Mouse (Mus musculus) lung, postnatal 36 days (tissue): Measurements from ENCODE around the gene Ugt1a5.
A peak's percentile ranks its signal among the peaks of the same experiment; 100 is the strongest.
"Not testable (repeated sequence)": the region's sequence is repeated elsewhere in the genome, so short reads cannot be mapped to it uniquely, and the experiment has no call there.

Experiments
- DNase-seq: peaks from one replicate; pipeline ENCODE4 v3.0.0; 2022; ENCODE audit warnings: mixed read lengths

Ugt1a5 gene

GRCm38 (mm10) chr1:88165711-88166110 is at the start of gene Ugt1a5:
Ugt1a5 (plus strand) TSS chr1:88166012.
- DNase-seq: no peak

DNA sequence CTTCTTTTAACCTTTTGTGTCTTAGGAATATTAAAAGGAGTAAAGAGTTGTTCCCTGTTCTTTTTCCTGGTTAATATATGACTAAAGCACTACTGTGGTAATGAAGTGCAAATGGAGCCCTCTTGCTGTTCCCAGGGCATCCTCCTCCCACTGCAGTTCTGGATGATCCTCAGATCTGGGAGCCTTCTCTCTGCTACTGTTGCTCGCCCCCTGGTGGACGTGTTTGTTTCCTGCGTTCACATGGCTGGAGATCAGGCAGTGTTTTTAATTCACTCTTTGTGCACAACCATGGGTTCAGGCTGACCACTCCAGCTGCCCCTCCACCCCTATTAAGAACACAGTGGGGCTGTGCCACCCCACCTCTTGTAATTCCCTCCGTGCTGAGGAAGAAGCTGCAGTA is 45.3 kb upstream of the Ugt1a5 start:
- DNase-seq: not testable (repeated sequence)

GRCm38 (mm10) chr1:88121521-88121920 is 44.3 kb upstream of the Ugt1a5 start:
- peak; percentile 80 for DNase-seq

GRCm38 (mm10) chr1:88125827-88126360 is 39.9 kb upstream of the Ugt1a5 start:
- peak; percentile 23 for DNase-seq

GRCm38 (mm10) chr1:88129091-88129490 is 36.7 kb upstream of the Ugt1a5 start:
- DNase-seq: not testable (repeated sequence)

GRCm38 (mm10) chr1:88130223-88130622 is 35.6 kb upstream of the Ugt1a5 start:
- not testable (repeated sequence) for DNase-seq

- DNase-seq: no peak
Observed at GRCm38 (mm10) chr1:88133908-88134456, 31.8 kb upstream of the Ugt1a5 start.

DNA sequence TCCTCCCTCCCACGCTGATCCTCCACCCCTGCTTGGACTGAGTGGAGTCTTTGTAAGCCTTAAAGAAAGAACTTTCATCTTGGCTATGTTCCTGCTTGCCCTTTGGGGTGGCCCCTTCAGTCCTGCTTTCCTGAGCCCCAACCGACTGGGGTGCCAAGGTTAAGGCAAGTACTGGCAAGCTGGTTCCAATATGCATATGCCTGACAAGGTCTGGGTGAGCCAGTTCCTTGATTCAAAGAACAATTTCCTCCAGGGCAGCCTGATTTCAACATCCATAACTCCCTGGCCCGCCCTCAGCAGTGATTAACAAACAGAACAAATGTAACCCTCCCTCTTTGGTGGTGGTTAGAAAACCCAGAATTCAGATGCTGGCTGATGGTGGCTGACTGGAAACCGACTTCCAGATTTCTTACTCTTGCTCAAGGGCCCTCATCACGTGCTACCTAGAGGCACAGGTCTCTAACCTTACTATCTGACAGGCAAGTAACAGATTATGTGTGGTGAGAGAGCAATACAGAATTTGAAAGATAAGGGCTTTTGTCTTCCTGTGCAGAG is 31.3 kb upstream of the Ugt1a5 start, which contains the start of gene Ugt1a6a:
Ugt1a6a (plus strand) TSS at position 353 of the 555 bp plus-strand sequence.
- DNase-seq: peak; percentile 80

DNA sequence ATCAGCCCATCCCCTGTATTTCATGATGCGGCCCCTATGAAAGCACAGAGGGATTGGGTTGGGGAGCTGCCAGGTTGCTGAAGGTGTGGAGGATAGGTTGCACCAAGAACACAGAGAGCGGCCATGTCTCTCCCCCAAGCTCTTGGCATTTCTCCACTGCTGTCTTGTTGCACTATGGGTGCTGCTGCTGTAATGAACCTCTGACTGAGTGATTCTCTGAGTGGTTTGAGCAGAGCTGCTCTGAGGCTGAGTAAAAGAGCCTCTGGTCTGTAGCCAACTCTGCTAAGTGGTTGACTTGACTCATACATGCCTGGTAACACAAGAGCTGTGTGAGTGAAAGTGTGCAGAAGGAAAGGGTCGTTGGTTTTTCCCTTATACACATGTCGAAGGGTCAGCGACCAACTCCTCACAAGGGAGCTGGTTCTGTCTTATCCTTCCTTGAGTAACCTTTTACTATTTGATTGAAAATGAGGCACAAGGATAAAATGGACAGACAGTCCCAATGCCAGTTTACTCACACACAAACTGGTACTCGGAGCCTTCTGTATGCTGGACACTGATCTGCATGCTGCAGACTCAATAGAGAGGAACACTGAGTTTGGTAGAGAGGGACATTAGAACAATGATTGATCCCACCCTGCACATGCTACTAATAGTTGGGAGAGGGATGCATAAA is 30.4 kb upstream of the Ugt1a5 start:
- DNase-seq: peak; percentile 51

DNA sequence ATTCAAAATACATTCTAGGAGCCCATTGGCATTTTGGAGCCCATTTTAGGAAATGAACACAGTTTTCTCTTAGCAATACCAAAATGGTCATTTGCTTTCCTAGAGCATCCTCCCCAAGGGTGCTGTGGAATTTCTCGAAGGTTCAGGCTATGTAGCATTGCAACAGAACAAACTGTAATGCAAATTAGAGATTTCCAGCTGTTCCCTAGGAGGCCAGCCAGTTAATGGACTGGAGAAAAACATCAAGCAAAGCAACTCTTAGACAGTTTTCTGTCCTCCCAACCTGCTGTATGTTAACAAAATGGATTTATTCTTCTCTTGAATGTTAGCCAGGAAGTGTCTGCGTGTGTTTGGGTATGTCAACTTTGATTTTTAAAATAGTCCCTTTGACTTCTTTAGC is 29.2 kb upstream of the Ugt1a5 start:
- peak; percentile 31 for DNase-seq

- no peak for DNase-seq
Observed at GRCm38 (mm10) chr1:88137264-88137663, 28.5 kb upstream of the Ugt1a5 start.

GRCm38 (mm10) chr1:88138145-88138544 is 27.7 kb upstream of the Ugt1a5 start:
- DNase-seq: no peak

DNA sequence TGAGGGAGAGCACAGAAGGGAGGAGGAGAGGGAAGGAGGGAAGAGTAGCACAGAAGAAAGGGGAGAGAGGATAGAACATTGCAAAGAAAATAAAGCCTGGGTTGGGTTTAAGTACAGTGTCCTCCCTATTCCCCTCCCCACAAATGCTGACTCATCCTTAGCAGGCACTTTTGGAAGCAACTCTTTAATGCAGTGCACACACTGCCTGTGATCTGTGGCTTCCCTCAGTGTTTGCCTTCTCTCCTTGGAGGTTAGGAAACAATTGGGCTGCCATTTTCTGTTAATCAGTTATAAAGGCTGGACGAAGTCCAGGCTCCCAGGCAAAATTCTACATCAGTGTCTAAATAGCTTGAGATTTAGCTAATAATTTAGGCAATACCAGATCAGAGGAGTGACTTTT is 25.3 kb upstream of the Ugt1a5 start:
- DNase-seq: peak; percentile 53

DNA sequence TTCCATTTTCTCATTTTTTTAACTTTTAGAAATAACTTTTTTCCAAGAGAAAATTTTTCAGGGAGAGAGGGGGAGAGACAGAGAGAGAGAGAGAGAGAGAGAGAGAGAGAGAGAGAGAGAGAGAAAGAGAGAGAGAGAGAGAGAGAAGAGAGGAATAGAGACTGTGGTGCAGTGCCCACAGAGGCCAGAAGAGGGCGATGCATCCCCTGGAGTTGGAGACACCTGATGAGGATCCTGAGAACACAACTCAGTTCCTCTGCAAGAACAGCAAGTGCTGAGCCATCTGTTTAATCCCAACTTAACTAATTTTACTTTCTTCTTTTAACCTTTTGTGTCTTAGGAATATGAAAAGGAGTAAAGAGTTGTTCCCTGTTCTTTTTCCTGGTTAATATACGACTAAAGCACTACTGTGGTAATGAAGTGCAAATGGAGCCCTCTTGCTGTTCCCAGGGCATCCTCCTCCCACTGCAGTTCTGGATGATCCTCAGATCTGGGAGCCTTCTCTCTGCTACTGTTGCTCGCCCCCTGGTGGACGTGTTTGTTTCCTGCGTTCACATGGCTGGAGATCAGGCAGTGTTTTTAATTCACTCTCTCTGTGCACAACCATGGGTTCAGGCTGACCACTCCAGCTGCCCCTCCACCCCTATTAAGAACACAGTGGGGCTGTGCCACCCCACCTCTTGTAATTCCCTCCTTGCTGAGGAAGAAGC is 21.7 kb upstream of the Ugt1a5 start:
- peak; percentile 69 for DNase-seq

DNA sequence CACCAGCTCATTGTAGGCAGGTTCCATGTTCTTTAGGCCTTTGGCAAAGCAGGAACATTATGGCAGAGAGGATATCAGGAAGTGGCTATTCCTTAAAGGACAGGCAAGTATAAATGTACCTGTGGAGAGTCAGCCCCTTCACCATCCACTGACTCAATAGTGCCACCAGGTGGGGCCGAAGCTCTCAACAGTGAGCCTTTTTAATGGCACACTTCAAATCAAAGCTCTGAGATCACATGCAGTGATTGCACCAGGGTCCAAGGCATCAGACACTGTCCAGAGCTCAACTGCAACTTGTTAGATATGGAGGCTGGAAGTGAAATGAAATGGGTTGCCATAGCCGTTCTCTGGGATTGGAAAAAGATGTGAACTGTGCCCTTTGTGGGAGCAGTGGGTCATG is 20.5 kb upstream of the Ugt1a5 start:
- DNase-seq: peak; percentile 69

GRCm38 (mm10) chr1:88150133-88150532 is 15.7 kb upstream of the Ugt1a5 start:
- not testable (repeated sequence) for DNase-seq

- DNase-seq: no peak
Observed at GRCm38 (mm10) chr1:88158430-88158829, 7.4 kb upstream of the Ugt1a5 start.

DNA sequence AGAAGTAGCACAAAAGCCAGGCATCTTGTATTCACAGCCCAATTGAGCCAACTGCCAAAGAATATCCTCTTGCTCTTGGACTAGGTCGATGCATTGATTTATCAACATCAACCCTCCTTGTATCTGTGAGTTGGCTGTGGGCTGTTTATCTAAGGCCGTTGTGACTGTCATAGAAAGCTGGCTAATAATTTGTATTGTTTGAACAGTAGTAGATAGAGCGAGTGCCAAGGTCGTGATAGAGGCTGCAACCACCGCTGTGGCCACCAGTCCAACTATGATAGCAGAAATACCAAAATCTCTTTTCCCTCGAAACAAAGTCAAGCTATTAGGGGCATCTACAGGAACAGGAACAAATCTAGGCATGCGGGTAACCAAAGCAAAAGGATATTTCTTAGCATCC is 6.4 kb downstream of the Ugt1a5 start:
- not testable (repeated sequence) for DNase-seq

DNA sequence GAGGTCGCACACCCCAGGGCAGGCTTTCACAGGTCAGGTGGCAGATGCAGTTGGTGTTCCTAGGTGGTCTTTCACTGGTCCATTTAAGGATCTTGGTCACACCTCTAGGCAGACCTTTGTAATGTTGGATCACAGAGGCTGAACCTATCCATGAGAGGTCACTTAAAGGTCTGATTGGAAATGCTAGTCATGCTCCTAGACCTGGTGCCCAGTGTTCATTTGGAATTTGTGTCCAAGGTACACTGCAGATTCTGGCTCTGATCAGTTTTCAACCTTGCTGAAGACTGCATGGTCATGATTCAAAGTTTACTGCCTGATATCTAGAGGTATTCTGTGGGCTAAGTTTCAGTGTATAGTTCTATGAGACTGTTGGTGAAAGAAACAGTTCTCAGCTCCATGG is 13.8 kb downstream of the Ugt1a5 start:
- DNase-seq: no peak

DNA sequence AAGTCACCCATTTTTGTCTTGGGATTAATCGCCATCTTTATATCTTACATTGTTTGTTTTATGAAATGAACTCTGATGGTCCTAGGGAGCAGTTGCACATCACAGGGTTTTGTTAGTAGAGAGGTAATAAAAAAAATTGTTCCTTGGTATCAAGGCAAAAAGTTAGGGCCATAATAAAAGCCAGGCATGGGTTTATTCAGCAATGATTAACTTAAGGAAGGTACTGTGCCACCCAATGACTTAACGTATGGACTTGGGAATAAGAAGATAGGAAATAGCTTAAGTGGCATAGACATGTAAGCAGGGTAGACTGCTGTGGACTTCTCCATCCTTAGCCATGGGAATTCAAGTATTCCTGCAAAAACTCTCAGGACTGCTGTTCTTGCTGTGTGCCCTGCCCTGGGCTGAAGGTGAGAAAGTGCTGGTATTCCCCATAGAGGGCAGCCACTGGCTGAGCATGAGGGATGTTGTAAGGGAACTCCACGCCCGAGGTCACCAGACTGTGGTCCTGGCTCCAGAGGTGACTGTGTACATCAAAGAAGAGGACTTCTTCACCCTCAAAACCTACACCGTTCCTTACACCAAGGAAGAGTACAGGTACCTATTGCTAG is 20.6 kb downstream of the Ugt1a5 start:
- no peak for DNase-seq

- no peak for DNase-seq
Observed at GRCm38 (mm10) chr1:88192136-88192535, 26.3 kb downstream of the Ugt1a5 start.

DNA sequence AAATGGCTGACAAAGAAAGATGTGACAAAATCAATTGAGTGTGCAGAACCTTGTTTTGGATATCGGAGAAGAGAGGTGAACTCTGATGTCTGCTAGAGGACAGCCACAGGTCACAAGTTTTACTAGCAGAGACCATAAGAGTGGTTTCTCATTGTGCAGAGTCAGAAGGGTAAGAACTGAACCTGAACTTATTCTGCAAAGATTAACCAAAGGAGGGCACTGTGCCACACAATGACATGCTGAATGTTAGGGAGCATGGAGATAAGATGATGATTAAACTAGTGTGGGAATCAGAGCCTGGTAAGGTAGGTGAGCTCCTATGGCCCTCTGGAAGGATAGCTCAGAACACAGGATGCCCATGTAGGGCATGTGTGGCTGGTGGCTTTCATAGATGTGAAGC is 29.9 kb downstream of the Ugt1a5 start:
- no peak for DNase-seq

GRCm38 (mm10) chr1:88197443-88197842 is 31.6 kb downstream of the Ugt1a5 start:
- DNase-seq: no peak
